25 mouse cellular contexts compared by ENCODE assay signal in the genomic region with DNA sequence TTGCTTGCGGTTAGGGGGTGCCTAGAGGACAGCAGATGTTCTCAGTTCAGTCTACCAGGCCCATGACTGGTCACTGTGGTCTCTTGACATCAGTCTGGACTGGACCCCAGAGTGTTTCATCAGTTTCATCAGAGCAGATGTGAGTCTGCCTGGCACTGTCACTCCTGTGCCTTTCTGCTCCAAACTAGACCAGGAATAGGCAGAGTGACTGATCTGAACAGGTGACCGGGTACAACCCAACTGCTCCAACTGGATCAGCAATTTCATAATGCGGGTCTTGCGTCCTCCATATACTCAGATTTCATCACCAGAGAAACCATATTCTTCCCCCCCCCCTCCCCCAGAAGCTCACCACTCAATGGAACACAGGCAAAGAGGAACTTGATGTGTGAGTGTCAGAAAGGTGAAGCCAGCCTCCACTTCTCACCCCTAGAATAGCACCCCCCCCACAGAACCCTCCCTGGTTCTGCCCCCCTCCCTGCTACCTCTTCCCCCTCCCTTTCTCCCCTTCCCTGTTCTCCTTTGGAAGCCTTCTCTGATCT. TPM values are rescaled to one million over a fixed set of nuclear protein-coding genes. Genes with fewer than 3 reads are reported as not detected.
DNase-seq lines count a peak whose midpoint lies in the region; ATAC-seq and TF ChIP-seq lines count a peak whose summit lies in the region.
"Had no signal": no experiment of that assay in that cellular context is flagged by ENCODE, and none has a peak within 500 bp of the region (broad histone marks: within the 10 kb centered on the region; RNA-seq: fewer than 3 reads in every experiment).

No protein-coding gene starts in this region.

- H3K4me3 ChIP-seq in gastrocnemius, adult 2 months = no peak overlapping the region
- H3K4me3 ChIP-seq: embryonic facial prominence, embryonic 12.5 days; erythroblast, embryonic 14.5 days; forebrain, embryonic 12.5 days; forebrain, embryonic 15.5 days; hindbrain, embryonic 12.5 days; hindbrain, embryonic 15.5 days had no signal

- intact Hi-C loops in gastrocnemius, adult 2 months (cut with DNase I) = no loop called here
- intact Hi-C loops in gastrocnemius, postnatal 36 days (cut with DNase I) = no loop called here

- TF ChIP-seq CTCF in gastrocnemius, adult 2 months (IDR thresholded peaks at IDR 0.05) = no peak

- H3K27ac ChIP-seq in gastrocnemius, adult 2 months = peak overlapping the region; percentile 61
- H3K27ac ChIP-seq: embryonic facial prominence, embryonic 12.5 days; forebrain, embryonic 12.5 days; forebrain, embryonic 15.5 days; hindbrain, embryonic 12.5 days; hindbrain, embryonic 15.5 days had no signal

- ATAC-seq in granulocyte monocyte progenitor cell, adult 5-6 weeks (replicated peaks; ENCODE audit: poor library complexity, severe bottlenecking) = peak; percentile 57
- ATAC-seq: activated CD4-positive, CD25-positive, alpha-beta regulatory T cell, adult 4 months; forebrain, embryonic 15.5 days; intestine, postnatal 0 days had no signal

- peak; percentile 66 for DNase-seq in gastrocnemius, adult 2 months
- no peak for DNase-seq in gastrocnemius, postnatal 36 days
- DNase-seq in 416B (ENCODE audit: low read depth) = peak; percentile 20
- DNase-seq in frontal cortex, postnatal 14 days (ENCODE audit: low spot score in 2 of 2) = no peak
- no peak for DNase-seq in kidney, adult 11 months
- DNase-seq: adrenal gland, adult 8-10 months; adrenal gland, postnatal 36 days; cerebellum, adult 18-20 months; cerebellum, adult 9-10 months; cerebellum, postnatal 14 days; gastrocnemius, postnatal 10 days; heart, adult 11 months had no signal

RNA-seq across cellular contexts. Expression of a gene that starts 46.1 kb away (rescaled TPM):
- not detected for total RNA-seq in gastrocnemius, adult 2 months (2021)
- not detected for total RNA-seq in gastrocnemius, postnatal 36 days (2021)
- total RNA-seq in granulocyte monocyte progenitor cell, adult 5-6 weeks (2014; fragmentation: Nextera tagmentation) = not detected in 2 replicates
- total RNA-seq in granulocyte monocyte progenitor cell, adult 5-6 weeks (2017) = not detected in 2 replicates
- total RNA-seq: adrenal gland, postnatal 36 days; ES-E14; gastrocnemius, postnatal 10 days; heart, adult 8-10 months; heart, postnatal 25 days; hematopoietic stem cell, adult 5-6 weeks had no signal

Comparison
In these comparisons a context has a peak if more than half of its experiments do, and no peak if none do; other contexts are left out.
1. DNase-seq: peak in gastrocnemius, adult 2 months (single experiment) and 416B (single experiment); none in gastrocnemius, postnatal 36 days (0 of 2), frontal cortex, postnatal 14 days (0 of 2) and kidney, adult 11 months (single experiment).